Mouse (Mus musculus) lung, embryonic 15.5 days (tissue): Measurements from ENCODE around the gene Gcg. TPM values are rescaled to one million over a fixed set of nuclear protein-coding genes. Genes with fewer than 3 reads are reported as not detected.

ENCODE experiments used
- ATAC-seq: fragments of 200-750 bp; cut with Nextera tagmentation; 2 replicates; pipeline ENCODE4 v1.8.0; 2017; ENCODE audit warnings: moderate number of reproducible peaks, borderline replicate concordance; ENCODE audit not compliant: low FRiP score, low TSS enrichment; ENCODE audit errors: extremely low read depth
- H3K27ac ChIP-seq: fragments of 300-500 bp; sonication (generic); 2 replicates; pipeline ENCODE4 v1.5.1; 2015; ENCODE audit warnings: moderate library complexity, mild to moderate bottlenecking, inconsistent platforms
- H3K27me3 ChIP-seq: fragments of 300-500 bp; sonication (generic); 2 replicates; pipeline ENCODE4 v1.6.1; 2015; ENCODE audit warnings: inconsistent platforms
- H3K36me3 ChIP-seq: fragments of 300-500 bp; sonication (generic); 2 replicates; pipeline ENCODE4 v1.6.1; 2015; ENCODE audit warnings: inconsistent platforms
- H3K4me1 ChIP-seq: fragments of 300-500 bp; sonication (generic); 2 replicates; pipeline ENCODE4 v1.6.1; 2015; ENCODE audit warnings: inconsistent platforms
- H3K4me2 ChIP-seq: fragments of 300-500 bp; sonication (generic); 2 replicates; pipeline ENCODE4 v1.6.1; 2015; ENCODE audit warnings: inconsistent platforms, mild to moderate bottlenecking, moderate library complexity
- H3K4me3 ChIP-seq: fragments of 300-500 bp; sonication (generic); 2 replicates; pipeline ENCODE4 v1.5.1; 2015; ENCODE audit warnings: mild to moderate bottlenecking, inconsistent platforms
- H3K9ac ChIP-seq: fragments of 300-500 bp; sonication (generic); 2 replicates; pipeline ENCODE4 v1.6.1; 2015; ENCODE audit warnings: inconsistent platforms
- H3K9me3 ChIP-seq: fragments of 300-500 bp; sonication (generic); 2 replicates; pipeline ENCODE4 v1.6.1; 2016; ENCODE audit warnings: inconsistent platforms
- WGBS: fragments of 180-500 bp; shearing (Covaris S2); methylation state at CpG from one replicate; pipeline ENCODE4 v1.1.7; 2015; 5-methylcytosine and 5-hydroxymethylcytosine counted together
- polyA plus RNA-seq: library from polyadenylated mRNA; unstranded; fragments of >200 nt; fragmentation: Nextera tagmentation; extraction: Ambion mirVana; gene quantifications from 2 replicates; pipeline ENCODE4 v1.2.1, GENCODE M21; 2015

Gcg gene
- polyA plus RNA-seq, 1 experiment from 2014 or later = 0.24 TPM

GRCm38 (mm10) chr2:62458070-62458469 is 25.4 kb downstream of the Gcg start:
- 38% methylated on average over 9 of the region's 9 CpGs for WGBS
- no peak for ATAC-seq
- H3K4me2 ChIP-seq = no peak overlapping the region
- no peaks in the 10 kb centered on the region for H3K27me3 ChIP-seq
- H3K36me3 ChIP-seq = no peaks in the 10 kb centered on the region
- H3K4me3 ChIP-seq = no peak overlapping the region
- no peaks in the 10 kb centered on the region for H3K4me1 ChIP-seq
- H3K27ac ChIP-seq = no peak overlapping the region
- no peaks in the 10 kb centered on the region for H3K9me3 ChIP-seq
- H3K9ac ChIP-seq = no peak overlapping the region

DNA sequence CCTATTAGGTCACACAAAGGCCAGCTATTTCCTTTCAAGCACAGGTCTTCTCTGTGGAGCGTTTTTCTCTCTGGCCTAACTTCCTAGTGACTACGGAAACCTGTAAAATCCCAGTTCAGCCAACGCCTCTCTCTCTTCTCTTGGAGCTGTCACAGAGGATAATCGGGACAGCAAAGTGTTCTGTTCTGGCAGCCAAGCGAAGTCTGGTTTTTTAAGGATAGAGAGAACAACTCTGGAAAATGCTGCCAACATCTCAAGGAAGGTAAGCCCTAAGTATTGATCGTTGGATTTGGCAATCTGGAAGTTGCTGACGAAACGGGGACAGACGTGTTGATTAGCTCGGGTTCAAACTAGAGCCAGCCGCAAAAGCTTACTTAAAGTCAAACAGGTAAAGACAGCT is 28.5 kb downstream of the Gcg start:
- WGBS = 75% methylated on average over 11 of the region's 11 CpGs
- Histone ChIP-seq H3K9me3 (no peaks in the 10 kb centered on the region), H3K27me3 (no peaks in the 10 kb centered on the region), H3K4me1 (no peaks in the 10 kb centered on the region), H3K9ac (no peak overlapping the region), H3K27ac (no peak overlapping the region), H3K4me3 (no peak overlapping the region), H3K36me3 (no peaks in the 10 kb centered on the region), H3K4me2 (no peak overlapping the region)
- no peak for ATAC-seq

DNA sequence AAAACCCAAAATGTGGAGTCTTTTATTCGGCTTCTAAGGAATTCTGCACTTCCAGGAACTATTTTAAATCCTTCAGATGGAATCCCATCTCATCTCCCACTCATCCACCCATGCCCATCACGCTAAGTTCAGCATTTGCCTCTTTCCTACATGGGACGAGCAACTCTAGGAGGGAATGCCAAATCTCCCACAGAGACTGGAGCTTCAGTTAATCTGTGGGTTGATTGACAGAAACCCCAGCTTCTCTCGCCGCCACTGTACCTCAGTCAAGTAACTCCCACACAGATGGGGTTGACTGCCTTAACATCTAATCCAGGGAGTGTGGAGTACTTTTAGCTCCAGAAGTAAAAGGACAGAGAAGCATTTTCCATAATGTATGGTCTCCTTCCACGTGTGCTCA is 29.4 kb downstream of the Gcg start:
- Histone ChIP-seq H3K4me1 (no peaks in the 10 kb centered on the region), H3K27ac (no peak overlapping the region), H3K9me3 (no peaks in the 10 kb centered on the region), H3K4me3 (no peak overlapping the region), H3K36me3 (no peaks in the 10 kb centered on the region), H3K9ac (no peak overlapping the region), H3K27me3 (no peaks in the 10 kb centered on the region), H3K4me2 (no peak overlapping the region)
- no peak for ATAC-seq
- 75% methylated on average over 6 of the region's 6 CpGs for WGBS

GRCm38 (mm10) chr2:62450364-62450763 is 33.1 kb downstream of the Gcg start:
- WGBS = 81% methylated on average over 6 of the region's 6 CpGs
- Histone ChIP-seq H3K9ac (no peak overlapping the region), H3K4me3 (no peak overlapping the region), H3K36me3 (no peaks in the 10 kb centered on the region), H3K9me3 (no peaks in the 10 kb centered on the region), H3K27me3 (no peaks in the 10 kb centered on the region), H3K4me1 (no peaks in the 10 kb centered on the region), H3K4me2 (no peak overlapping the region), H3K27ac (no peak overlapping the region)
- no peak for ATAC-seq

DNA sequence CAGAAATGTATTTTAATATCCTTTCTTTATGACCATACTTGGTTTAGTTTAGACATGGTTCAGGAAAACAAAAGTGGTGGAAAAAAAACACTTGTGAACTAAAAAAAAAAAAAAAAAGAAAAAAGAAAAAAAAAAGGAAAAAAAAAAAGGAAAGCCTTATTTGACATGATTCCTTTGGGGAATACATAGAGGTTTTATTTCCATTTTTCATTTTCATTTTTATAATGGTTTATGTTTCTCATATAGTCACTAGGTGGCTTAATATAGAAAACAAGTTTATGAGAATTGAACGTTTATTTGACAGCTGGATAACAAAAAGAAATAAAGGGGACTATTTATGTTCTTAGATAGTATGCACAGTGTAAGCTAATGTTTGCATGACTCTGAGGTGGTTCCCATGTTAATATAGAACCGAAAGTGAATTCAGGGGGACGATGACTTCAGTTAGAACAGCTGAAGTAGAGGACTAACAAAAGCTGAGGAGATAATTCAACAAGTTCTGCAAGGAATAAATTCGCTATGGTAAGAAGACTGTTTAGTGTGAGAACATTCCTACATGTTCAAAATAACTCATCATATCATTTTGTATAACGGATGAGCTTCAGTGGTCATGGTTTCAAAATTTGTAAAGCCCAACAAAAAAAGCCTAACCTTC is 33.6 kb downstream of the Gcg start:
- Histone ChIP-seq H3K9me3 (no peaks in the 10 kb centered on the region), H3K4me3 (no peak overlapping the region), H3K27ac (no peak overlapping the region), H3K4me1 (no peaks in the 10 kb centered on the region), H3K9ac (no peak overlapping the region), H3K27me3 (no peaks in the 10 kb centered on the region), H3K36me3 (no peaks in the 10 kb centered on the region), H3K4me2 (no peak overlapping the region)
- 65% methylated on average over 5 of the region's 5 CpGs for WGBS
- ATAC-seq = no peak

GRCm38 (mm10) chr2:62440802-62441544 is 42.5 kb downstream of the Gcg start:
- H3K9ac ChIP-seq = no peak overlapping the region
- H3K4me3 ChIP-seq = no peak overlapping the region
- H3K9me3 ChIP-seq = no peaks in the 10 kb centered on the region
- peak; percentile 82 for ATAC-seq
- H3K27me3 ChIP-seq = no peaks in the 10 kb centered on the region
- WGBS = 47% methylated on average over 13 of the region's 13 CpGs
- H3K4me2 ChIP-seq = peak overlapping the region; percentile 29
- no peak overlapping the region for H3K27ac ChIP-seq
- H3K4me1 ChIP-seq = no peaks in the 10 kb centered on the region
- H3K36me3 ChIP-seq = no peaks in the 10 kb centered on the region

DNA sequence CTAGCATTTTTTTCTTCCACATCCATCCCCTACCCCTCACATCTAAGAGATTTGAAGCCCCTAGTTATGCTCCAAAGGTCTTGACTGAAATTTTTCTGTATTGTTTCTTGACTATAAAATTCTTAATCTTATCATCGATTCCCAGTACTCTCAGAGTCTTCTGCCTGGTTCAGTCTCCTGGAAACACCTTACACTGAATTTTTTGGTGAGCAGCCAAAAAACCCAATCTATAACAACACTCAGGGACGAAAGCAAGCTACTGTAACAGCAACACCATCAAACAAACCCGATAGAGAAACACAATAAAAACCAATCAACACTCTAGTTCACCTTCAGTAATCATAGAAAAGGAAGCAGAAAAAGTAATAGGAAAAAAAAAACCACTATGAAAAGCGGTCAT is 43.4 kb downstream of the Gcg start:
- ATAC-seq = no peak
- Histone ChIP-seq H3K27ac (no peak overlapping the region), H3K4me3 (no peak overlapping the region), H3K9ac (no peak overlapping the region), H3K36me3 (no peaks in the 10 kb centered on the region), H3K4me1 (no peaks in the 10 kb centered on the region), H3K4me2 (no peak overlapping the region), H3K27me3 (no peaks in the 10 kb centered on the region), H3K9me3 (no peaks in the 10 kb centered on the region)
- 73% methylated on average over 4 of the region's 4 CpGs for WGBS

- Histone ChIP-seq H3K9me3 (no peaks in the 10 kb centered on the region), H3K9ac (no peak overlapping the region), H3K4me1 (no peaks in the 10 kb centered on the region), H3K27ac (no peak overlapping the region), H3K36me3 (no peaks in the 10 kb centered on the region), H3K27me3 (no peaks in the 10 kb centered on the region), H3K4me2 (no peak overlapping the region), H3K4me3 (no peak overlapping the region)
- WGBS = 79% methylated on average over 8 of the region's 8 CpGs
- no peak for ATAC-seq
Observed at GRCm38 (mm10) chr2:62431245-62431795, 52.1 kb downstream of the Gcg start.

GRCm38 (mm10) chr2:62425941-62426340 is 57.5 kb downstream of the Gcg start:
- H3K27me3 ChIP-seq = no peaks in the 10 kb centered on the region
- no peaks in the 10 kb centered on the region for H3K9me3 ChIP-seq
- no peak overlapping the region for H3K4me2 ChIP-seq
- no peaks in the 10 kb centered on the region for H3K36me3 ChIP-seq
- no peak for ATAC-seq
- WGBS = 82% methylated on average over 3 of the region's 3 CpGs
- H3K27ac ChIP-seq = no peak overlapping the region
- H3K9ac ChIP-seq = no peak overlapping the region
- H3K4me3 ChIP-seq = no peak overlapping the region
- H3K4me1 ChIP-seq = no peaks in the 10 kb centered on the region

Other genes with a start within 250 kb of the Gcg start
- 26.8 and 31.2 TPM in 2 replicates for gene Dpp4, start 71.4 kb downstream of the Gcg start, polyA plus RNA-seq
- 2.7 and 2.8 TPM in 2 replicates for gene Fap, start 90.4 kb upstream of the Gcg start, polyA plus RNA-seq
- gene Ifih1, start 162.6 kb upstream of the Gcg start, polyA plus RNA-seq = 1.8 and 2.5 TPM in 2 replicates
- gene Gca, start 180.6 kb upstream of the Gcg start, polyA plus RNA-seq = 5.2 and 6.8 TPM in 2 replicates